Mouse (Mus musculus): ENCODE data around the gene Nae1.
A peak's percentile ranks its signal among the peaks of the same experiment; 100 is the strongest.
"Not testable (repeated sequence)": the region's sequence is repeated elsewhere in the genome, so short reads cannot be mapped to it uniquely, and the experiment has no call there.

Gene Nae1

GRCm38 (mm10) chr8:104533971-104534778, at the start of gene Nae1, which contains the start of gene Car7:
Nae1 (minus strand) TSS chr8:104534637.
Car7 (plus strand) TSS chr8:104534689.
- peak; percentile 91 to 96 for DNase-seq (ENCODE audit: low spot score in 2 of 2)

- not testable (repeated sequence) for DNase-seq (ENCODE audit: low spot score in 2 of 2)
Observed at GRCm38 (mm10) chr8:104577606-104578005, 43.2 kb upstream of the Nae1 start.

GRCm38 (mm10) chr8:104576820-104577219, 42.4 kb upstream of the Nae1 start:
- no peak for DNase-seq (ENCODE audit: low spot score in 2 of 2)

GRCm38 (mm10) chr8:104570436-104571343, 36.3 kb upstream of the Nae1 start:
- DNase-seq (ENCODE audit: low spot score in 2 of 2) = peak; percentile 62 to 86

GRCm38 (mm10) chr8:104569559-104569958, 35.1 kb upstream of the Nae1 start:
- no peak for DNase-seq (ENCODE audit: low spot score in 2 of 2)

- no peak for DNase-seq (ENCODE audit: low spot score in 2 of 2)
Observed at GRCm38 (mm10) chr8:104565457-104565798, 31.0 kb upstream of the Nae1 start.

- DNase-seq (ENCODE audit: low spot score in 2 of 2) = peak; percentile 62 to 87
Observed at GRCm38 (mm10) chr8:104564633-104565456, 30.4 kb upstream of the Nae1 start.

GRCm38 (mm10) chr8:104560731-104561130, 26.3 kb upstream of the Nae1 start:
- DNase-seq (ENCODE audit: low spot score in 2 of 2) = no peak

- no peak for DNase-seq (ENCODE audit: low spot score in 2 of 2)
Observed at GRCm38 (mm10) chr8:104557226-104557625, 22.8 kb upstream of the Nae1 start.

GRCm38 (mm10) chr8:104555191-104555590, 20.8 kb upstream of the Nae1 start:
- DNase-seq (ENCODE audit: low spot score in 2 of 2) = no peak

GRCm38 (mm10) chr8:104543440-104544045, 9.1 kb upstream of the Nae1 start:
- no peak for DNase-seq (ENCODE audit: low spot score in 2 of 2)

- no peak for DNase-seq (ENCODE audit: low spot score in 2 of 2)
Observed at GRCm38 (mm10) chr8:104542160-104542559, 7.7 kb upstream of the Nae1 start.

- DNase-seq (ENCODE audit: low spot score in 2 of 2) = no peak
Observed at GRCm38 (mm10) chr8:104541515-104541880, 7.1 kb upstream of the Nae1 start.

- DNase-seq (ENCODE audit: low spot score in 2 of 2) = no peak
Observed at GRCm38 (mm10) chr8:104540710-104541514, 6.5 kb upstream of the Nae1 start.

- no peak for DNase-seq (ENCODE audit: low spot score in 2 of 2)
Observed at GRCm38 (mm10) chr8:104540238-104540637, 5.8 kb upstream of the Nae1 start.

GRCm38 (mm10) chr8:104539566-104539965, 5.1 kb upstream of the Nae1 start:
- DNase-seq (ENCODE audit: low spot score in 2 of 2) = no peak

- DNase-seq (ENCODE audit: low spot score in 2 of 2) = no peak
Observed at GRCm38 (mm10) chr8:104538896-104539295, 4.5 kb upstream of the Nae1 start.

GRCm38 (mm10) chr8:104536028-104536427, 1.6 kb upstream of the Nae1 start:
- DNase-seq (ENCODE audit: low spot score in 2 of 2) = no peak

GRCm38 (mm10) chr8:104535378-104535777, 941 bp upstream of the Nae1 start:
- no peak for DNase-seq (ENCODE audit: low spot score in 2 of 2)

GRCm38 (mm10) chr8:104534779-104535141, 323 bp upstream of the Nae1 start:
- peak in 1 of 2 experiments; percentile 19 for DNase-seq (ENCODE audit: low spot score in 2 of 2)

- DNase-seq (ENCODE audit: low spot score in 2 of 2) = no peak
Observed at GRCm38 (mm10) chr8:104533551-104533950, 886 bp downstream of the Nae1 start.
